Mouse (Mus musculus): ENCODE data around the gene Pus7l. TPM values are rescaled to one million over a fixed set of nuclear protein-coding genes. Genes with fewer than 3 reads are reported as not detected.

Gene Pus7l
- 8.6 and 10.7 TPM in 2 replicates for polyA plus RNA-seq (2016; fragmentation: Nextera tagmentation; extraction: Ambion mirVana)

DNA sequence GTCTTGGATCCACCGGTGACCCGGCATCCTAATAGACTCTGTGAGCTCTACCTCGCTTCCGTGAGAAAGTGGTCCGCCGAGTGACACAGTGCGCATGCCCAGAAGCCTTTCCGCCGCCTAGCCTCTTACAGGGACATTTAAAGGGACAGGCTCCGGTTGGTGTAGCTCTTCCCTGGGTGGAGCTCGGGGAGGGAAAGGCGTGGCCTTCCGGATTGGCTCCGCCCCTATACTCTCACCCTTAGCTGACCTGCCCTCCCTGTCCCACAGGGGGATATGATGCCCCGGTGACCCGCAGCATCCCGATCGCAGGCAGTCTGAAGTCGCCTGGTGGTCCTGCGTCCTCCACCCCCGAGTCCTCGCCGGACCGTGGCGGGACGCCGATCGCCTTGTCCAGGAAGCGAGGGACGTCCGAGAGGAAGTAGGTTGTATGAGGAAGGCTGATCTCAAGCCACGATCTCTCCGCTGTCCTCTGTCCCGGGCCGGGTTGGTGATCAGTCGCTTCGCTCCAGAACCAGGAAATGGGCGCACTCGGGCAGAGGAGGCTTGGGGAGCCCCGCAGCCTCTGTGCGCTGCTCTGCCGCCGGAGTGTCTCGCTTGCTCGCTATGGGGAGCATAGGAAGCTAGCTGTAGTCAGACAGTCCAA lies at the start of gene Pus7l, which contains the start of gene Irak4:
Gene Pus7l (minus strand): TSS at position 139 of the 643 bp plus-strand sequence.
Gene Irak4 (plus strand): TSS at position 235 of the 643 bp plus-strand sequence.
- Histone ChIP-seq H3K27ac (peak within 1 kb of the TSS; percentile 91), H3K9me3 (no peaks in the 10 kb centered on the region), H3K27me3 (ENCODE audit: insufficient read depth, poor library complexity, severe bottlenecking) (no peaks in the 10 kb centered on the region), H3K36me3 (no peaks in the 10 kb centered on the region), H3K4me1 (replicated peaks) (peaks cover 8% of the 10 kb centered on the region), H3K4me3 (peak within 1 kb of the TSS; percentile 70)
- under 1% methylated on average over 45 of the region's 45 CpGs for WGBS
- peak; percentile 94 for DNase-seq (ENCODE audit: low spot score)

DNA sequence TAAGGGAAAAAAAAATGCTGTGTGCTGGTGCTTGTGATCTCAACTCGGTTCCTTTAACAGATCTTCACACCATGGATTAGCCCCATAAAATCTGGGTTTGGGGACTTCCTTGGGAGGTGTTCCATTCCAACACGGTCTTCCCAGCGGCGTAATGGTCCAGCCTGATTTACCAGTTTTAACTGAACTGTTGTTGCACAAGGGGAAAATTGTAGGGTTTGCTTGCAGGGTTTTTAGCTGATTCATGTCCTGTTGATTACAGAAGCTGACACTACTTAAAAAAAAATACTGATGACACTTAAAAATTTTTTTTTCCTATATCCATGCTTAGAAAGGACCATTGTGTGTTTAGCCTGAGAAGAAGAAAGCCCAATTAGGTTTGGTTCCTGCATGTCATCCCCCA lies 48.0 kb upstream of the Pus7l start:
- Histone ChIP-seq H3K4me1 (replicated peaks) (peaks cover 13% of the 10 kb centered on the region), H3K9me3 (no peaks in the 10 kb centered on the region), H3K27me3 (ENCODE audit: insufficient read depth, poor library complexity, severe bottlenecking) (no peaks in the 10 kb centered on the region), H3K36me3 (peaks cover 5% of the 10 kb centered on the region), H3K4me3 (no peak overlapping the region), H3K27ac (no peak overlapping the region)
- DNase-seq (ENCODE audit: low spot score): no peak
- WGBS: 90% methylated on average over 4 of the region's 4 CpGs

DNA sequence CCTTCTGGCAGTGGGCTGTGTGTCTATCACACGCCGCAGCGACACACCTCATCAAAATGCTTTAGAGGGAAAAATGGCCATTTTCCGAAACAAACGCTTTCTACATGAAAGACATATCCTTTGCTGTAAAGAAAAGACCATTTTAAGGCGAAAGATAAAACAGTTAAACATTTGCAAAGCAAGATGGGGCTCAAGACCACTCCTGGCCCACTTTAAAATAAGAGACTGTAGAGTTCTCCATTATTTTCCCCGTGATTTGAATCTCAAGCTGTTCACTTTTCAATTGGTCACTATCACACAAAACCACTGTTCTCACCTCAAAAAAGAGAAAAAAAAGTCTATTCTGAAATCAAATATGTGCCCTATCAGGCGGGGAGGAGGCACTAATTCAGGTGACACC lies 46.7 kb upstream of the Pus7l start:
- Histone ChIP-seq H3K4me1 (replicated peaks) (peaks cover 13% of the 10 kb centered on the region), H3K36me3 (peaks cover 17% of the 10 kb centered on the region), H3K27me3 (ENCODE audit: insufficient read depth, poor library complexity, severe bottlenecking) (no peaks in the 10 kb centered on the region), H3K9me3 (no peaks in the 10 kb centered on the region), H3K27ac (peak overlapping the region; percentile 95), H3K4me3 (peak overlapping the region; percentile 96)
- DNase-seq (ENCODE audit: low spot score): no peak
- 13% methylated on average over 8 of the region's 8 CpGs for WGBS

DNA sequence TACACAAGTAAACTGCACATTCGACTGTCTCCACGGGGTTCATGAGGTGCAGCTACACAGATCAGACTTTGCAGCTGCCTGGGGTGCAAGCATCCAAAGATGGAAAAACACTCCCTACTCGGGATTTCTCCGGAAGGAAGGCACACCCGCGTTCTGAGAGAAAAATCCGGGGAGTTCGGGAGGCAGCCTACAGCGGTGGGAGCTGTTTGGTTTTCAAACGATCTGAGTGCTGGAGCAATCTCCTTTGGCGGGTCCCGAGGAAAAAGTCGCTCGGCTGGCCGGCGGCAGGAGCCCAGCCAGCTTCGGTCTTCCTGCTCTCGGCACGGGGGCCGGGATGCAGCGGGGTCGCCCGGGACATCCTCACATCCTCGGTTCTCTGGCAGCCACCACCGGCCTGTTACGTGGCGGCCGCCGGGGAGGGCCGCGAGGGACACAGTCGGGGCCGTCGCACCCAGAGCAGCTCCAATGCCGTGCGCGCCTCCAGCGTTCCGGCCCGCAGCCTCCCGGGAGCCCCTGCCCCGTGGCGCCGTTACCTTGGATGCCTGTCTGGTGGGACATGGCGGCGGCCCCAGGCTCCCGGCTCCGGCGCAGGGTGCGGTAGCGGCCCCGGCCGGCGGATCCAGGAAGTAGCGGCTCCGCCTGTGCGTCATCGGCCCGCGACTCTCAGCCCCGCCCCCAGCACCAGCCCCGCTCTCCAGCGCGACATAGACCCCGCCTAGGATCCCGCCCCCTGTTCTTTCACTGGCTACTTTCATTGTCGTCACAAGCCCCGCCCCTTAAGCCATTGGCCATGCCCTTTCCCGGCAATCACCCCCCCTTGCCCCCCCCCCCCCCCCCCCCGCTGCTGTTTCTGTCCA lies 46.1 kb upstream of the Pus7l start, which contains the start of gene Twf1:
Gene Twf1 (minus strand): TSS at position 671 of the 857 bp plus-strand sequence.
- H3K4me1 ChIP-seq (replicated peaks): peaks cover 13% of the 10 kb centered on the region
- under 1% methylated on average over 70 of the region's 70 CpGs for WGBS
- H3K27ac ChIP-seq: peak within 1 kb of the TSS; percentile 95
- peaks cover 23% of the 10 kb centered on the region for H3K36me3 ChIP-seq
- H3K9me3 ChIP-seq: no peaks in the 10 kb centered on the region
- DNase-seq (ENCODE audit: low spot score): peak; percentile 98
- H3K4me3 ChIP-seq: peak within 1 kb of the TSS; percentile 96
- no peaks in the 10 kb centered on the region for H3K27me3 ChIP-seq (ENCODE audit: insufficient read depth, poor library complexity, severe bottlenecking)

DNA sequence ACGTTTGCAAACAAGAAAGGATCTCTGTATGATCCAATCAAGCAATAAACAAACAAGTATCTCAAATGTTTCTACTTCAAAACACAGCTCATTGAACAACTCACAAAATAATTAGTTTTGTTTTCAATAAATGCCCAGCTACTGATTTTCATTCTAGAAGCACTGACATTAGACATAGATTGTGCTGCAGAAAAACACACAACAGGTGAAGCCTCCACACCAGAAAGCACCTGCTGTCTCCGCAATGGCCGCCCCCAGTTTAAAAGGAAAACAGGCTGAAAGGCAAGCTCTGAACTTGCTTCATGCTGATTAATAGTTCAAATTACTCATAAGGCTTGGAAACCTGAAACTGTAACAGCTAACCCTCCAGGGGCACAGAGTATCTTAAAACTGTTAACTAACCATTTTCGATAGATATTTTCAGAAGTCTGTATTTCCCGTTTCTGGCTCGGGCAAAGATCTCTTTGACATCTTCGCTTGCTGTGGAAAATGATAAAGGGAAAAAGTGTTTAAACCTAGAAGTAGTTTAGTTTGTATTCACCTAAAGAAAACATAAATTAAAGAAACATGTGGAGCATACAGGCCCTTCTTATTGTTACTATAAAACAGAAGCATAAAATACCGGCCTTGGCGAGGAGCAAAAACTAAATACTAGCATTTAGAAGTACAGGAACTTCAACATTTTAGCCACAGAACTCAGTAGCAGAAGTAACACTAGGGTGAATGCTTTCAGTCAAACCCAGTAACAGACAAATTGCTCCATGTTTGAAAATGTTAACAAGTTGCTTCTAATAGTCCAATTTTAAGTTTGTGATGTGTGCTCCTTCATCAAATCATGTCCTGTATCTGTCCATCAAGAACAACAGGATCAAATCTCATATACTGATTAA lies 44.7 kb upstream of the Pus7l start:
- Histone ChIP-seq H3K9me3 (no peaks in the 10 kb centered on the region), H3K4me3 (peak overlapping the region; percentile 96), H3K4me1 (replicated peaks) (peaks cover 13% of the 10 kb centered on the region), H3K27ac (no peak overlapping the region), H3K27me3 (ENCODE audit: insufficient read depth, poor library complexity, severe bottlenecking) (no peaks in the 10 kb centered on the region), H3K36me3 (peaks cover 37% of the 10 kb centered on the region)
- 90% methylated on average over 9 of the region's 9 CpGs for WGBS
- no peak for DNase-seq (ENCODE audit: low spot score)

GRCm38 (mm10) chr15:94584738-94585137 lies 41.4 kb upstream of the Pus7l start:
- no peak for DNase-seq (ENCODE audit: low spot score)
- Histone ChIP-seq H3K9me3 (no peaks in the 10 kb centered on the region), H3K27me3 (ENCODE audit: insufficient read depth, poor library complexity, severe bottlenecking) (no peaks in the 10 kb centered on the region), H3K36me3 (peaks cover 70% of the 10 kb centered on the region), H3K27ac (no peak overlapping the region), H3K4me1 (replicated peaks) (peaks cover 18% of the 10 kb centered on the region), H3K4me3 (no peak overlapping the region)
- 82% methylated on average over 4 of the region's 4 CpGs for WGBS

DNA sequence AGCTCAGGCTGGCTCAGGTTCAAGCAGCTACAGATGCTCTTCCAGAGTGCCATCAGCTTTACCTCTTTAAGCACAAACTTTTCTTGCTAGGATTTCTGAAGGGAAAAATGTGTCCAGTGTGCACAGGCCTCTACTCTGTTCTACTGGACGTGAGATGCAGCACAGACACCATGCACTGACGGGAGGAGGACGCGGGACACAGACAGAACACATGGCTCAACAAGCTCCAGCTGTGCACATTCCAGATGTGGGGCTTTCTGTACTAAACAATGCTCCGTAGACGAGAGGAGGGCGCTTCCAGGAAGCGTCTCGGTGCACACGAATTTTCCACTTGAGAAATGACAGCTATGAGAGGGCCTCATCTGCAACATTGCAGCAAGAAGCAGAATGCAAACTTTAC lies 39.8 kb upstream of the Pus7l start:
- whole genome bisulfite sequencing: 89% methylated on average over 10 of the region's 10 CpGs
- peaks cover 83% of the 10 kb centered on the region for H3K36me3 ChIP-seq

DNA sequence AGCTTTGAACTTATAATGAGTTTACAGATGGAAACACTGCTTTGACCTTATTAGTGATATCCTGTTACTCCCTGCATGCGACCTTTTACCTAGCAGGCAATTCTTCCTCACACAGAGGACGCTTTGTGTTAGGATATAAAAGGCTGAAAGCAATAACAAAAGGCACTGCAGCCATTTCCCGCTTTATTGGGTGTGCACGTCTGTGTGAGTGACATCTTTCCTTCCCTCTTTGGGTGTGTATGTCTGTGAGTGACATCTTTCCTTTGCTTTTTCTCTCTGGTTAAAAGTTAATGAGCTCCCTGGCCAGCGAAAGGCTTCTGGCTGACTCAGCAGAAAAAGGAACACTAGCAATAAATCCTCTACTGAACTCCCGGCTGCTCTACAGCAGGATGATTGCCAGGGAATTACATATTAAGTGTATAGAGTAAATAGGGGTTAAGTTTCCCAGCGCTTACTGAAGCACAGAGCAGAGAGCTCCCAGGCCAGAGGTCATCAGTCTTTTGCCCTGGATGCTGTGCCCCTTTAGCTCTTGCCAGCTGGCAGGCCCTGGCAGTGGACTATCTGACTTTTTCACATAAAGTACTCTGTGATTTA lies 38.8 kb upstream of the Pus7l start:
- no peak overlapping the region for H3K27ac ChIP-seq
- no peak for DNase-seq (ENCODE audit: low spot score)
- H3K4me3 ChIP-seq: no peak overlapping the region
- no peaks in the 10 kb centered on the region for H3K27me3 ChIP-seq (ENCODE audit: insufficient read depth, poor library complexity, severe bottlenecking)
- H3K4me1 ChIP-seq (replicated peaks): peaks cover 6% of the 10 kb centered on the region; the same call in 1 of the 2 replicates
- no peaks in the 10 kb centered on the region for H3K9me3 ChIP-seq
- H3K36me3 ChIP-seq: peaks cover 85% of the 10 kb centered on the region
- WGBS: 59% methylated on average over 7 of the region's 7 CpGs

More for the DNA sequence above, 39.8 kb upstream of the Pus7l start:
- Histone ChIP-seq H3K4me1 (replicated peaks) (peaks cover 10% of the 10 kb centered on the region), H3K9me3 (no peaks in the 10 kb centered on the region), H3K27me3 (ENCODE audit: insufficient read depth, poor library complexity, severe bottlenecking) (no peaks in the 10 kb centered on the region), H3K27ac (no peak overlapping the region), H3K4me3 (no peak overlapping the region)
- DNase-seq (ENCODE audit: low spot score): no peak

GRCm38 (mm10) chr15:94574566-94575268 lies 31.4 kb upstream of the Pus7l start:
- Histone ChIP-seq H3K4me3 (no peak overlapping the region), H3K9me3 (no peaks in the 10 kb centered on the region), H3K36me3 (peaks cover 16% of the 10 kb centered on the region), H3K27me3 (ENCODE audit: insufficient read depth, poor library complexity, severe bottlenecking) (no peaks in the 10 kb centered on the region), H3K27ac (no peak overlapping the region), H3K4me1 (replicated peaks) (no peaks in the 10 kb centered on the region)
- WGBS: 61% methylated on average over 4 of the region's 4 CpGs
- no peak for DNase-seq (ENCODE audit: low spot score)

- WGBS: 70% methylated on average over 8 of the region's 8 CpGs
- DNase-seq (ENCODE audit: low spot score): no peak
- no peak overlapping the region for H3K27ac ChIP-seq
- no peak overlapping the region for H3K4me3 ChIP-seq
- no peaks in the 10 kb centered on the region for H3K9me3 ChIP-seq
- no peaks in the 10 kb centered on the region for H3K36me3 ChIP-seq
- H3K4me1 ChIP-seq (replicated peaks): no peaks in the 10 kb centered on the region
- H3K27me3 ChIP-seq (ENCODE audit: insufficient read depth, poor library complexity, severe bottlenecking): no peaks in the 10 kb centered on the region
Observed at GRCm38 (mm10) chr15:94572746-94573145, 29.4 kb upstream of the Pus7l start.

DNA sequence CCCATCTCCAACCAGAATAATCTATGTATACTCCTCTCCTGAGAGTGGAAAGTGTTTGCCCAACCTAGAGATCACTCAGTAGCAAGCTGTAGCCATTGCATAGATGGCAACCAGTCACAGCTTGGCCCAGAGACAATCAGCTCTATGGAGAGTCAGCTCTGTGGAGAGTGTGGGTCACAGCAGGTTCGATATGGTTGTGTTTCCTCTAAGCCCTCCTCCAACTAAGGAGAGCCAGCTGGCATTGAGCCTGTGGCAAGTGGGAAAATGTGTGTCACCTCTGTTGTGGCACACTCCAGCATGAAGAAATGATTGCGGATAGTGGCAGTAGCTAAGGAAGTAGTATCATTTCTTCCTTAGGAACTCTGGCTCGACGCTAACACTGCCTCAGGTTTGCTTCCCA lies 28.2 kb upstream of the Pus7l start:
- Histone ChIP-seq H3K27me3 (ENCODE audit: insufficient read depth, poor library complexity, severe bottlenecking) (no peaks in the 10 kb centered on the region), H3K4me3 (no peak overlapping the region), H3K27ac (no peak overlapping the region), H3K36me3 (no peaks in the 10 kb centered on the region), H3K4me1 (replicated peaks) (no peaks in the 10 kb centered on the region), H3K9me3 (no peaks in the 10 kb centered on the region)
- no peak for DNase-seq (ENCODE audit: low spot score)
- 95% methylated on average over 4 of the region's 4 CpGs for WGBS

Measured in hindbrain, embryonic 10.5 days (tissue).